Mouse (Mus musculus): Measurements from ENCODE around the gene Catsper1.

- TF ChIP-seq CTCF (IDR thresholded peaks at IDR 0.05; ENCODE audit: low read depth, low read length) = no peak
- no peak for TF ChIP-seq POLR2A (IDR thresholded peaks at IDR 0.05; ENCODE audit: borderline replicate concordance, low read depth, low read length)
These were observed 18.1 kb downstream of the Catsper1 start for GRCm38 (mm10) chr19:5353609-5354008.
